Mouse (Mus musculus): ENCODE measurements around the gene Cfap221.

DNA sequence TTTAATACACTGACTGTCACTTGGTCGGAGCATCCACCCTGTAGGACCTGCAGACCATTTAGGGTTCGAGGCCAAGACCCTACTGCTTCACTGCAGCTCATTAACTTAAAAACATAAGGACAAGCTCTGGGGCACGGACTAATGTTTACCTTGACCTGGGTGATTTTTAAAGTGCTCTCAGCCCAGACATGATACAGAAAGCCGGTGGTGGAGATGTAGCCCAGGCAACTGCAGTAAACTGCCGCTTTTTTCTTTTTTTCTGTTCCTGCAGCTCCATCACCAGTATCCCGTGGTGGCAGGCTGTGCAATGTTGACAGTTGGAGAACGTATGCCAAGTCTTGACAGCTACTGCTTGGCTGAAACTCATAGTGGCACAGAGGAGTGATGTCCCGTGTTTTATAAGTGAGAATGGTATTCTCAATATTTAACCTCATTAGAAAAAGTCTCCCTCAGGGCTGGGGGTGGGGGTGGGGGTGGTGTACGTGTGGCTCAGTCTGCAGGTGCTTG is 39.3 kb downstream of the Cfap221 start:
- TF ChIP-seq POLR2A (IDR thresholded peaks at IDR 0.05; ENCODE audit: extremely low read depth, insufficient read depth, low read length) (no peak), CTCF (IDR thresholded peaks at IDR 0.05; ENCODE audit: low read depth, low read length) (no peak)
